Mouse (Mus musculus): ENCODE data around the gene Psmg4.

- TF ChIP-seq CTCF (IDR thresholded peaks at IDR 0.05; ENCODE audit: low read depth), result no peak
- no peak for TF ChIP-seq EP300 (IDR thresholded peaks at IDR 0.05; ENCODE audit: low read depth)
Measured at GRCm38 (mm10) chr13:34219728-34220127, 57.0 kb downstream of the Psmg4 start.

Measured in liver, embryonic 14.5 days (tissue).